Mouse (Mus musculus): ENCODE measurements around the gene Myh9. TPM values are rescaled to one million over a fixed set of nuclear protein-coding genes. Genes with fewer than 3 reads are reported as not detected.

The Myh9 gene
- polyA plus RNA-seq, 1 experiment from 2014 or later: 59.3 TPM

- ATAC-seq (no peak), DNase-seq (ENCODE audit: low spot score) (no peak)
- H3K27me3 ChIP-seq (replicated peaks; ENCODE audit: insufficient read depth, low read length): no peaks in the 10 kb centered on the region
- H3K4me1 ChIP-seq (ENCODE audit: insufficient read depth, low read depth, low read length): no peaks in the 10 kb centered on the region
- H3K4me3 ChIP-seq (ENCODE audit: low read depth, low read length): no peak overlapping the region
- no peak overlapping the region for H3K4me2 ChIP-seq (replicated peaks; ENCODE audit: low read depth, low read length)
- no peak overlapping the region for H3K9ac ChIP-seq (replicated peaks; ENCODE audit: low read depth)
- no peak overlapping the region for H3K27ac ChIP-seq (ENCODE audit: low read length)
- H3K9me3 ChIP-seq (ENCODE audit: low read length): no peaks in the 10 kb centered on the region
- WGBS: 78% methylated on average over 4 of the region's 4 CpGs
- TF ChIP-seq EP300 (IDR thresholded peaks at IDR 0.05) (no peak), CTCF (IDR thresholded peaks at IDR 0.05) (peak; percentile 48)
- H3K36me3 ChIP-seq (ENCODE audit: insufficient read depth, low read length): peaks cover 18% of the 10 kb centered on the region
Observed at GRCm38 (mm10) chr15:77757586-77758226, 84.3 kb downstream of the Myh9 start.

GRCm38 (mm10) chr15:77756848-77757247 is 85.1 kb downstream of the Myh9 start, which contains the start of gene Apol8:
TSS of gene Apol8 (minus strand) at chr15:77757003.
- DNase-seq (ENCODE audit: low spot score) (peak; percentile 69), ATAC-seq (peak; percentile 55)
- WGBS: 7% methylated on average over 9 of the region's 9 CpGs

DNA sequence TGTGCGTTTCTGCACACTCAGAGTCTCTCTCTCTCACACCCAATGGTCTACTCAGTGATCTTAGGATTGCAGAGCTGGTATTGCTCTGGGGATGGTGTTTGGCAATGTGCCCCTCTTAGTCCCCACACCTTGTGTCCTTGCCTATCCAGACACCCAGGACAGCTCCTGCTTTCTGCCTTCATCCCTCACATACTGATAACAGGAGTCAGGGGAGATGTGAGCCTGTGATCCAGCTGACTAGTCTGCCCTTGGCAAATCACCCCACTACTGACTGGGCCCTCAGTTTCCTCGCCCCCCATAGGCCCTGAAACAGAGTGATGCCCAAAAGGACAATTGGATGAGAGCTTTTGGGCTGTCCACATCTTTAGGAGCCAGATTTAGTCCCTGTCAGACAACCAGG is 85.9 kb downstream of the Myh9 start:
- no peak overlapping the region for H3K9ac ChIP-seq (replicated peaks; ENCODE audit: low read depth)
- no peaks in the 10 kb centered on the region for H3K4me1 ChIP-seq (ENCODE audit: insufficient read depth, low read depth, low read length)
- TF ChIP-seq CTCF (IDR thresholded peaks at IDR 0.05) (no peak), EP300 (IDR thresholded peaks at IDR 0.05) (no peak)
- WGBS: 53% methylated on average over 2 of the region's 2 CpGs
- H3K9me3 ChIP-seq (ENCODE audit: low read length): no peaks in the 10 kb centered on the region
- no peak overlapping the region for H3K4me3 ChIP-seq (ENCODE audit: low read depth, low read length)
- DNase-seq (ENCODE audit: low spot score) (no peak), ATAC-seq (no peak)
- H3K27me3 ChIP-seq (replicated peaks; ENCODE audit: insufficient read depth, low read length): no peaks in the 10 kb centered on the region
- peaks cover 2% of the 10 kb centered on the region; the same call in 1 of the 2 replicates for H3K36me3 ChIP-seq (ENCODE audit: insufficient read depth, low read length)
- no peak overlapping the region for H3K4me2 ChIP-seq (replicated peaks; ENCODE audit: low read depth, low read length)
- H3K27ac ChIP-seq (ENCODE audit: low read length): no peak overlapping the region

More at GRCm38 (mm10) chr15:77756848-77757247, 85.1 kb downstream of the Myh9 start, which contains the start of gene Apol8:
- Histone ChIP-seq H3K9ac (replicated peaks; ENCODE audit: low read depth) (no peak within 1 kb of the TSS), H3K4me3 (ENCODE audit: low read depth, low read length) (no peak within 1 kb of the TSS), H3K27me3 (replicated peaks; ENCODE audit: insufficient read depth, low read length) (no peaks in the 10 kb centered on the region), H3K27ac (ENCODE audit: low read length) (no peak within 1 kb of the TSS), H3K36me3 (ENCODE audit: insufficient read depth, low read length) (peaks cover 10% of the 10 kb centered on the region), H3K9me3 (ENCODE audit: low read length) (no peaks in the 10 kb centered on the region), H3K4me2 (replicated peaks; ENCODE audit: low read depth, low read length) (no peak within 1 kb of the TSS), H3K4me1 (ENCODE audit: insufficient read depth, low read depth, low read length) (no peaks in the 10 kb centered on the region)
- TF ChIP-seq EP300 (IDR thresholded peaks at IDR 0.05) (no peak), CTCF (IDR thresholded peaks at IDR 0.05) (peak; percentile 94)

DNA sequence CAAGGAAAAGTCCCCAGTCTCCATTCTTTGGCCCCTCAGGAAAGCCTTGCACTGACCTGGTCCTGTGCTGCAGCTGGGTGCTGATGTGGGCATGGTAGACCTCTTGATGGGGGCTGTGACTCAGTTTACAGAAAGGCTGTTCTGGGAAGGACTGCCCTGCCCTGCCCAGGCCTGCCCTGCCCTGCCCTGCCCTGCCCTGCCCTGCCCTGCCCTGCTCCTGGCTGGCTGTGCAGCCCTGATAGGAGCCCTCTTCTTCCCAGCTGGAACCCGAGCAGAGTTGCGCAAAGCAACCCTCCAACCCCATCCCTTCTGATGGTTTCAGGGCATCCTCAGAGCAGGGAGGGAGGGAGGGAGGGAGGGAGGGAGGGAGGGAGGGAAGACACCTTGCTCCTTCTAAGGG is 86.8 kb downstream of the Myh9 start:
- no peaks in the 10 kb centered on the region for H3K27me3 ChIP-seq (replicated peaks; ENCODE audit: insufficient read depth, low read length)
- no peak overlapping the region for H3K9ac ChIP-seq (replicated peaks; ENCODE audit: low read depth)
- H3K9me3 ChIP-seq (ENCODE audit: low read length): no peaks in the 10 kb centered on the region
- ATAC-seq: 0 out of 2 replicates have a peak, but pooled peaks have one; percentile 21
- H3K4me1 ChIP-seq (ENCODE audit: insufficient read depth, low read depth, low read length): no peaks in the 10 kb centered on the region
- no peak overlapping the region for H3K27ac ChIP-seq (ENCODE audit: low read length)
- no peak overlapping the region for H3K4me2 ChIP-seq (replicated peaks; ENCODE audit: low read depth, low read length)
- WGBS: 17% methylated on average over 1 of the region's 2 CpGs
- TF ChIP-seq EP300 (IDR thresholded peaks at IDR 0.05): no peak
- TF ChIP-seq CTCF (IDR thresholded peaks at IDR 0.05): no peak
- no peak for DNase-seq (ENCODE audit: low spot score)
- H3K4me3 ChIP-seq (ENCODE audit: low read depth, low read length): no peak overlapping the region
- H3K36me3 ChIP-seq (ENCODE audit: insufficient read depth, low read length): no peaks in the 10 kb centered on the region

DNA sequence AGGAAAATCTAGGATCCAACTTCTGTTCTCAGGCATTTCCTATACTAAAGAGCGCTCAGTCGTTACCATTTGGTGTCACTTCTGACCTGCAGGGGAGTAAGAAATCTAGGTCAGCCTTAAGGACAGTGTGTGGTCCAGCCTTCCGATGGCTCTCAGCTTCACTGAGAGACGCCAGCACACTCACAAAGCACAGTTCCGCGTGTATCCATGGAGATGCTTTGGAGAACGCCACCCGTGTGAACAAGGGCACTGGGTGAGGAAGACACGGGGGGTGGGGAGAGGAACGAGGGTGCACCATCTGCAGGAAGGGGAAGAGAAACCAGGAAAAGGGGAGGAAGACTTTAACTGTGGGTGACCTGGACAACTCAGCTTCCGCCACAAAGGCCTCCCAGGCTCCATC is 89.5 kb downstream of the Myh9 start:
- H3K9me3 ChIP-seq (ENCODE audit: low read length): no peaks in the 10 kb centered on the region
- 43% methylated on average over 11 of the region's 11 CpGs for WGBS
- H3K27ac ChIP-seq (ENCODE audit: low read length): no peak overlapping the region
- TF ChIP-seq CTCF (IDR thresholded peaks at IDR 0.05): no peak
- no peak for TF ChIP-seq EP300 (IDR thresholded peaks at IDR 0.05)
- H3K4me3 ChIP-seq (ENCODE audit: low read depth, low read length): no peak overlapping the region
- no peak for ATAC-seq
- no peak overlapping the region for H3K4me2 ChIP-seq (replicated peaks; ENCODE audit: low read depth, low read length)
- no peaks in the 10 kb centered on the region for H3K27me3 ChIP-seq (replicated peaks; ENCODE audit: insufficient read depth, low read length)
- no peak overlapping the region for H3K9ac ChIP-seq (replicated peaks; ENCODE audit: low read depth)
- DNase-seq (ENCODE audit: low spot score): no peak
- no peaks in the 10 kb centered on the region for H3K36me3 ChIP-seq (ENCODE audit: insufficient read depth, low read length)
- H3K4me1 ChIP-seq (ENCODE audit: insufficient read depth, low read depth, low read length): no peaks in the 10 kb centered on the region

- Histone ChIP-seq H3K9ac (replicated peaks; ENCODE audit: low read depth) (no peak overlapping the region), H3K27ac (ENCODE audit: low read length) (no peak overlapping the region), H3K4me2 (replicated peaks; ENCODE audit: low read depth, low read length) (no peak overlapping the region), H3K36me3 (ENCODE audit: insufficient read depth, low read length) (no peaks in the 10 kb centered on the region), H3K4me1 (ENCODE audit: insufficient read depth, low read depth, low read length) (no peaks in the 10 kb centered on the region), H3K27me3 (replicated peaks; ENCODE audit: insufficient read depth, low read length) (no peaks in the 10 kb centered on the region), H3K9me3 (ENCODE audit: low read length) (no peaks in the 10 kb centered on the region), H3K4me3 (ENCODE audit: low read depth, low read length) (no peak overlapping the region)
- WGBS: 41% methylated on average over 1 of the region's 1 CpGs
- ATAC-seq (0 out of 2 replicates have a peak, but pooled peaks have one; percentile 30), DNase-seq (ENCODE audit: low spot score) (peak; percentile 60)
- TF ChIP-seq EP300 (IDR thresholded peaks at IDR 0.05) (no peak), CTCF (IDR thresholded peaks at IDR 0.05) (peak; percentile 77)
Observed at GRCm38 (mm10) chr15:77750461-77750860, 91.5 kb downstream of the Myh9 start.

Measured in lung, postnatal 0 days (tissue).